Mouse (Mus musculus): ENCODE measurements around the gene Phtf2. TPM values are rescaled to one million over a fixed set of nuclear protein-coding genes. Genes with fewer than 3 reads are reported as not detected.
"Not testable (repeated sequence)": the region's sequence is repeated elsewhere in the genome, so short reads cannot be mapped to it uniquely, and the experiment has no call there.

Gene Phtf2
- polyA plus RNA-seq, 1 experiment: 1.1 TPM

DNA sequence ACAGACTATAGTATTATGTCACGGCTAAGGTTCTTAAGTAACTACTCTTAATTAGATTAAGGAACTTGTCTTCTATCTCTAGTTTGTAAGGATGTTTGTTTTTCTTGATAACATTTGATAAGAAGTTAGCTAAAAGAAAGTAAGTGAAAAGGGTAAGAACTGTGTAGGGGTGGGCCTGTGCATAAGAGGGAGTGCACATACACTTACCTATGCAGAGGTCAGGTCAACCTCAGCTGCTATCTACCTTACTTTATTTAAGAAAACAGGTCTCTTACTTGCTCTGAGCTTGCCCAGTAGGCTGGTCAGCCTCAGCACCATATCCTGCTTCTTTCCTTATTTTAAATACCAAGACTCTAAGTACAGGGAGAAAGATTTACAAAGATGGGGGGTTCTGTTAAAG, 100.8 kb downstream of the Phtf2 start:
- 97% methylated on average over 1 of the region's 1 CpGs for whole genome bisulfite sequencing

DNA sequence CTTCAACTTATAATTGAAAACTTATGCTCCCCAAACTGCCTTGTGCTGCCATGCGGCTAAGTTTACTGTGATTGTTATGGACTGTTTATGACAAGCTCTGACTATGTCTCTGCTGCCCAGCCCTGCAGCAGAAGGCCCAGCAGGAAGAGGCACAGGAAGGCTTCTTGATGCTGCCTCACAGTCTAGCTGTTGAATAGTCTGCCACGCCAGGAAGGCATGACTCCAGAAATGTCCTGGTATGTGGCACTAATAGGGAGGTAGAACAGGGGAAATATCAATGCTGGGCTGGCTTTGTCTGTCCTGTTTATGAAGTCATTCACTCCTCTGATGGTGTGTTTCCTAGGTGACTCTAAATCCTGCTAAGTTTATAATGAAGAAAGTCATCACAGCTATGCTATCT, 102.7 kb downstream of the Phtf2 start:
- no peak for DNase-seq (ENCODE audit: low read depth, low spot score)
- WGBS: 69% methylated on average over 2 of the region's 2 CpGs

More for the DNA sequence above, 100.8 kb downstream of the Phtf2 start:
- no peak for DNase-seq (ENCODE audit: low read depth, low spot score)

DNA sequence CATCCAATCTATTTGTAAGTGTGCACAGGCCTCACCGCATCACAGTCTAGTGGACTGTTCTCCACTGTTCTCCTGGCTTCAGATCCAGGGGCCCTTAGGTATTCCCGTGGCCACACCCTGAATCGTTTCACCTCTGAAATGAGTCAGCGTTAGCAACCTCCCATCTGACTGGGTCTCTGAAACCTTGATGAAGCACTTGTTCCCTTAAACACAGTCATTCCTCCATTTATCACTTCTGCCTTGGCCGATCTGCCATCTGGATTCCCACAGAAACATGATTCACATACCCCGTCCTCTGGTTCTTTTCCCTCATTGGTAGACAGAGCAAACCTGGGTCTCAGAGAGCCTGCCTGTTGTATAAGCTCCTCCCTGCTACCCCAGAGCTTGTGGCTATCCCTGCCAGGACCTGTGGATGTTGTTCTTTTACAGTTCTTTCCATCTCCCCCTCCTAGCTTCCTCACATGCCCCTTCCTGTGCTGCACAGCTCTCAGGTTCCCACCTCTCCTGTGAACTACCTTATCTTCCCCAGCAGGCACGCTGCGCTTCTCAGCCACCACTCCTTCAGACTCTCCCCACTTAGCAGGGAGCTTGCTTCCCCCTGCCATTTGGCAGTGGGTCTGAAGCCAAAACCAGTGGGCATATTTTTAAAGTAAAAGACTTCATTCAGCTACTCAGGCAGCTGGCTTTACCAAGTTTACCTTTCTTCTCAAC, 103.5 kb downstream of the Phtf2 start:
- WGBS: 79% methylated on average over 8 of the region's 8 CpGs
- DNase-seq (ENCODE audit: low read depth, low spot score): no peak

DNA sequence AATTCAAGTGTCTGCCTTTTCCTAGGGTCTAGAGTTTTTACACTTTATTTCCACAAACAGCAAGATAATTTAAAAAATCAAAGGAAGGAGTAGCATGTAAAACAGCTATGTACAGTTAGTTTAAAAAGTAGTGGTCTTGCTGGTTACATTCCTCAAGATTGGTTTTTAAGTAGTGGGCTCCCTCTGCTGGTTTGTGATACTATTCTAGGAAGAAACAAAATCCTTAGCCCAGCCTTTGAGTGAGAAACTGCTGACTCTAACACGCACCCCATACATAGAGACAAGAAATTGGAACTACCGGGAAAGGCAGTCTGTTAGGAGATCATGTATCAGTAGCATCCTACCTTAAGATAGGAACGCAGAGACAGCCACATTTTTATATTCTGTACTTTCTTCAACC, 108.6 kb downstream of the Phtf2 start:
- no peak for DNase-seq (ENCODE audit: low read depth, low spot score)
- 69% methylated on average over 3 of the region's 3 CpGs for WGBS

DNA sequence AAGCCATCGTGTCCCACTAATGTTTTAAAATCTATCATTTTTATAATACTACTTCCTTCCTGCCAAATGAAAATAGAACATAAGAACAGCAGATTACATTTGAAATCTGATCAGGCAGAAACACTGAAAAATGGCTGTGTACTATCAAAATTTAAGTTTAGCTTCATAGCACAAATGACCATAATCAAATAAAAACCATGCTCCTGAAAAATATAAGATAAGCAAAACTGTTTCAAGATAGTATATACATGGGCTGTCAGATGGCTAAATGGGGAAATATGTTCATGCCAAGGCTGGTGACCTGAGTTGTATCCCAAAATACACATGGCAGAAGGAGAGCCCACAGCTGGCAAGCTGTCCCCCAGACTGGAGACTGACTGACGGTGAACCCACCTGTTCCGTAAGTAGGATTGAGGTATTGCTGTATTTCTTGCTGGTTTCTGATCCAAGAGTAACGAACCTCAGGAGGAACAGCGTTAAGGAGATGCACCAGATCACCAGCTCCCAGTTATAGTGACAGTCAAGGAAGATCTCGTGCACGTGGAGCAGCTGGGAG, 116.5 kb downstream of the Phtf2 start:
- no peak for DNase-seq (ENCODE audit: low read depth, low spot score)
- WGBS: 91% methylated on average over 7 of the region's 7 CpGs

DNA sequence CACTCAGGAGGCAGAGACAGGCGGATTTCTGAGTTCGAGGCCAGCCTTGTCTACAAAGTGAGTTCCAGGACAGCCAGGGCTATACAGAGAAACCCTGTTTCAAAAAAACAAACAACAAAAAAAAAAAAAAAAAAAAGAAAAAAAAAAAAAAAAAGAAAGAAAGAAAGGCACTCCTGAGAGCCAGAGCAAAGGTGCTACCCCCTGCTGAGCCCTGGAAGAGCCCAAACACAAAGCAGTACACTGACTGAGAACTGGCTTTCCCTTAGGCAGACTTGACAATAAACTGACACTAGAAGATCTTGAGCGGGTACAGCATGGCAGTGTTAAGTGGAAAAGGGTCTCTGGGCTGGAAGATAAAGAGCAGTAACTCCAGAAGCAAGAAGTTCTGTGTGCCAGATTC, 119.5 kb downstream of the Phtf2 start:
- WGBS: 96% methylated on average over 3 of the region's 3 CpGs

DNA sequence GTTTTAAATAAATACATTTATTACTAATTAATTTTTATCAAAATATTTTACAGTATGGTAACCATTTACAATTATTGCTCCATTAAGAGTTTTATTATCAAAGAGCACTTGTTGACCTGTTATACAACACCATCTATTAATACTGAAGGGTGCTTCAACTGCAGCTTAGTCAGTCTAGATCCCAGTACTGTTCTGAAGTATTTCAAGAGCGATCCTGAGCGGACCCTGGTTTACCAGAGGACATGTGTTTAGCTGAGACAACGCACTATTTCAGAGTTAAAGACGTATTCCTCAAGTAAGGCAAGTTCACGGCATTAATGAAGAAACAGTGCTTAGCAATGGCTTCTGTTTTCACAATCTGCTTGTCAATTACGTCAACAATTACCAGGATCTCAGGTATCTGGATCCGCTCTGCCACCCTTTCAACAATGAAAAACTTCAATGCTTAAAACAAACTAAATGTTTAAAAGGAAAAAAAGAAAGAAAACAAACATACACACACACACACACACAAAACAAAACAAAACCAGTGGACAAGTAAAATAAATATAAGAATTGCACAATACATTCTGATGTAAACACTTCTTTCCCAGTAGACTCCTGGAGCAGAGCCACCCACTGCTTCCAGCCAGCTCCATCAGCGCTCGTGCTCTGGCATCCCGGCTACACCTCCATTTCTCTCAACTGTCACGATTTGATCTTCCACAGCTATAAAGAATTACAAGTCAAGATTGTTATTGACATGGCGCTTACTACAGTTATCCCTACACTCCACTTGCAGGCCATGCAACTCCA, 121.4 kb downstream of the Phtf2 start:
- 90% methylated on average over 12 of the region's 12 CpGs for WGBS
- DNase-seq (ENCODE audit: low read depth, low spot score): no peak

More for the DNA sequence above, 119.5 kb downstream of the Phtf2 start:
- DNase-seq (ENCODE audit: low read depth, low spot score): not testable (repeated sequence)

DNA sequence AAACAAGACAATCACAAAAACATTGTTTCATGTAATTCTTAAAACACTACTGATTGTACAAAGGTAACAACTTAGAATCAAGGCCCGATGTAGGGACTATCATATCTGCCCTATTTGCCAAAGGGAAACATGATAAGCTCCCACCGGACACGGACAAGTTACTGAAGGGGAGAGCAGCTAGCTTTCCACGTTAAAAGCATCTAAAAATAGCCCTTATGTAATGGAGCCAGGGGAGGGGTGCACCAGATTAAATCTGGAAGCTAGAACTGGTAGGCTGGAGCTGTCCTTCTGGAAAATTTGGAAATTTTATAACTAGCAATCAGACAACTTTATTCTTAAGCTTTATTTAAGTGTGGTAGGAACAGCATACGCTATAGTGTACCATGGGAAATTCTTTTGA, 122.2 kb downstream of the Phtf2 start:
- no peak for DNase-seq (ENCODE audit: low read depth, low spot score)
- whole genome bisulfite sequencing: 78% methylated on average over 5 of the region's 5 CpGs

DNA sequence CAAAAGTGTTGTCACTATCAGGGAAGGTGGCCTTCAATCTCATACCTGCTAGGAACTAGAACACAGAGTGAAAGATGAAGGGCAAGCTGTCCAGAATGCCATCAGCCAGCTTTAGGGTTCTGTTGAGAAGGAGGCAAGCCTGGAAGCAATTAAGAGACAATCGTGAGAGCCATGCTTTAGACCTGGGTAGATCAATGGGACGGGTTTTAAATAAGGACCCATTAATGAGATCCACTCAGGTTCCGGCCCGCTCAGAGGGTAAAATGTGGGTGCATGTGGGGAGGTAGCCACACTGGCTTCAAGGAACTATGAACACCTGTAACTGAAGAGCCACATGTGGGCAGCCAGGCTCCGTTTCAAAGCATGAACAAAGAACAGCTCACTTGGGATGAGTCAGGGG, 128.0 kb downstream of the Phtf2 start:
- no peak for DNase-seq (ENCODE audit: low read depth, low spot score)
- WGBS: 76% methylated on average over 5 of the region's 5 CpGs

DNA sequence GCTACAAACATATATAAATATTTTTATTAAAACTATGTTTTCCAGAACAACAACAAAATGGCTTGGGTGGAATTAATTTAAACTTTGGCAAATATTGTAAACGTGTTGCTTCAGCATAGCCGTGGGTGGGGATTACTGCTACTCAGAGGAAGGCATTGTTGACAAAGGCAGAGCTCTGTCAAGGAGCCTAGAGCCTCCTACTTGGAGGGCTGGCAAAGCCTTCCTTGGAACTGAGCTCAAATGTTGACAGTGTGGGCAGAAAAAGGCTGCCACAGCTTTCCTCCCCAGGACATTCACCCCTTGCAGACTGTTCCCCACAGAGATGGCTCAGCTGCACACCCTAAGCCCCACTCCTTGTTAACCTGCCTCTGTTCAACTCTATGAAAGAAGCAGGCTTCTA, 128.8 kb downstream of the Phtf2 start:
- WGBS: 14% methylated on average over 2 of the region's 2 CpGs
- no peak for DNase-seq (ENCODE audit: low read depth, low spot score)

DNA sequence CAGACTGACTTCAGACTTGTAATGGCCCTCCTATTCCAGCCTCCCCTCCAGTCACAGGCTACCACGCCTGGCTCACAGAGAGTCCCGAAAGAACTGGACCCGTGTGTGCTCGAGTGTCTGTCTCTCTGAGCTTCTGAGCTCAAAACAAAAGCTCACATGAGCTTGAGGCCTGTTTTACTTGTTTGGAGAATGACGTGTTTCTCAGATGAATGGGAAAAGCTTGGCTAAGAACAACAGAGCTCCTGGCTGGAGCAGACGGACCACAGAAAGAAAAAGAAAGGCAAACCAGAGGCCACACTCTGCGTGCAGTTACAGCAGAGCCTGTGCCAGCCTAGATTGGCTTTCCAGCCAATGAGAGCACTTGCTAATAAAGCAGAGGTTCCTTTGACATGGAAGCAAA, 130.2 kb downstream of the Phtf2 start:
- no peak for DNase-seq (ENCODE audit: low read depth, low spot score)
- 58% methylated on average over 7 of the region's 7 CpGs for WGBS

DNA sequence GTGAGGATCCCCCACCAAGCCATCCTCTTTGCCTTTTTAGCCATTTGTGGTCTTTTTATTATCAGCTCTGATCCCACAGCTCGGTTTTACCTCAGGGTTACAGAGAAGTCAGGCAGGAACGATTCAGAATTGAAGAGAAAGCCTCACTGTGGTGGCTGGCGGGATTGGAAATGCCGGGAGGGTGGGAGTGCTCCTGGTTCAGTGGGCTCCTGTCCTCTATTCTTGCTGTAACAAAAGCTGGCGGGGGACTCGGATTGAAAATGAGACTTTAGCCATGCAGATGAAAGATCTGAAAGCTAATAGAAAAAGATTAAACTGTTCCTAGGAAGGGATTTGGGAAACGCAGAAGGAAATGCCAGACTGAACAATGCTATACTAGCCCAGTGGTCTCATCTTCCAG, 130.9 kb downstream of the Phtf2 start:
- DNase-seq (ENCODE audit: low read depth, low spot score): no peak
- 85% methylated on average over 7 of the region's 7 CpGs for WGBS

DNA sequence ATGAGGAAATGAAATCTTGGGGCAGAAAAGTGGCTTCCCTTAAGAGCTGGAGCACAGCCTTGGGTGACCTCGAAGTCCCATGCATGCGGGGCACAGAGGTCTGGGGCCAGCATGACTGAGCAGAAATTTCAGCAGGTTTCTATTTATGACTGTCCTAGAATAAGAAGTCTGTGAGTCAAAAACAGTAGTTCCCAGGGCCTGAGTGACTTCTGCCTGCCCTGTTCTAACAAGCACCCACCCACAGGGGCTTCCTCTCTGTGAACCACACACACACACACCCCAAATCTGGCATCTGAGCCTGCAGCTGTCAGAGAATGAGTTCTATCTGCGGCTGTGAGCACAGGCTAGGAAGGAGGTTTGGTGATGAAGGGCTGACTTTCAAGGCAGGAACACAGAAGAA, 132.4 kb downstream of the Phtf2 start:
- 72% methylated on average over 3 of the region's 3 CpGs for WGBS
- DNase-seq (ENCODE audit: low read depth, low spot score): no peak

DNA sequence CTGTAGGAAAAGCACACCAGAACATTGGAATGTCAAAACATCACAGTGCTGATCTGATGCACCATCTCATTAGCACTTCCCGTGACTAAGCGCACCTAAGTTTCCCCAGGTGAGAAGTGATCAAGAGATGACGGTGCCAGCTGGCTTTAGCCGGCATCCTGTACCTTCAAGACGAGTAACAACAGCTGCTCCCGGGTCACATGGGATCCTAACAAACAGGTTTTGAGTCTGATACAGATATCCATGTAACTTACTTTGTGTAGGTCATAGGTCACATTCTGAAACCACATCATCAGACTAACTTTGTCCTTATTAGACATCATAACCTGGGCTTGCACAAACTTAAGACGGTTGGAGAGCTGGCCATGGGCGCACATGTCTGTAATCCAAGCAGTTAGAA, 133.1 kb downstream of the Phtf2 start:
- 80% methylated on average over 8 of the region's 8 CpGs for WGBS
- no peak for DNase-seq (ENCODE audit: low read depth, low spot score)

DNA sequence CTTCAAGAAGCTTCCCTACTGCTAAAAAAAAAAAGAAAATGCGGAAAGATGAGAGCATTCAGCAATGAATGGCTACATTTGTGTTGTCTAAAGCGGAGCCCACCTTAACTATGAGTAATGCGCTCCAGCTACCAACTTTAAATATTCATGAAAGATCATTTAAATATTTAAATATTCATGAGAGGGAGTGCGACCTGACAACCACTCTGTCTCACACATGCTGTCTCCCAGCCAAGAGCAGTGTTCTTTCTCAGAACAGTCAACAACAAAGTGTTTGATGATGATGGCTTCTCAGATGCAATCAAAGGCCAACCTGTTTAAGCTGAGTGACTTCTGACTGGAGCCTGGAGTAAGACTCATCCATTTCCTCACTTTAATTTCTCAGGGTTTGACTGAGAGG, 133.8 kb downstream of the Phtf2 start:
- DNase-seq (ENCODE audit: low read depth, low spot score): no peak
- 90% methylated on average over 4 of the region's 4 CpGs for WGBS

DNA sequence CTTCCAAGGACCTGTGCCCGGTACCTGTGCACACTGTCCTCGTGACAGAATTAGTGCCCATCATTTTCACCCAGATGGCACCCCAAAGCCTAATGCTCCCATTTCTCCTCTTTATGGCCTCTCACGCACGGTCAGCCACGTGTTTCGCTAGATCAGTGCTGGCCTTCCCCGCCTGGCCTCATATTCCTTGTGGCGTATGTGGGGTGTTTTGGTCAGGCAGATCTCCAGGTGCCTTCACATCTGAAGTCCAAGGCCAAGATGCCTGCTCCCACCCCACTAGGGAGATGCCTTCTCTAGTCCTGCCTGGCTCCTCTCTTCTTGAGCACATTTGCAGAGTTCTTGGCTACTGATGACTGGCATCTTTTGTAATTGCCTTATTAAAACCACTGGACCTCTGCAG, 140.0 kb downstream of the Phtf2 start:
- 95% methylated on average over 8 of the region's 8 CpGs for WGBS
- no peak for DNase-seq (ENCODE audit: low read depth, low spot score)

DNA sequence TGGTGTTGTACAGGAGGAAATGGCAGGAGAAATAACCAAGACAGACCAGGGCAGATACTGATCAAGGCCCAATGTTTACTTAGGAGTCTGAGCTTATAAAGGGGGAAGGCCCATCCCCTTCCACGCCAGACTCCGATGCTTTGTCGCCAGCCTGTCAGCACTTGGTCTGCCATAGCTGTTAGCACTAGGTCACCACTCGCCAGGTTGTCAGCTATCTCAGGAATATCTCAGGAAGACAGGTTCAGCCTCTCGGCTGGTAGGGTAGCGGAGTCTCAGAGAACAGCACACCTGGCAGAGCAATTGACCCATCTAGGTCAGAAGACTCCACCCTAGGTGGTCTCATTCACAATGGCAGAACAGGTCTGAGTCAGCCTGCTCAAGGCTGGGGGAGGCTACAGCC, 140.7 kb downstream of the Phtf2 start:
- 57% methylated on average over 6 of the region's 6 CpGs for WGBS
- no peak for DNase-seq (ENCODE audit: low read depth, low spot score)

DNA sequence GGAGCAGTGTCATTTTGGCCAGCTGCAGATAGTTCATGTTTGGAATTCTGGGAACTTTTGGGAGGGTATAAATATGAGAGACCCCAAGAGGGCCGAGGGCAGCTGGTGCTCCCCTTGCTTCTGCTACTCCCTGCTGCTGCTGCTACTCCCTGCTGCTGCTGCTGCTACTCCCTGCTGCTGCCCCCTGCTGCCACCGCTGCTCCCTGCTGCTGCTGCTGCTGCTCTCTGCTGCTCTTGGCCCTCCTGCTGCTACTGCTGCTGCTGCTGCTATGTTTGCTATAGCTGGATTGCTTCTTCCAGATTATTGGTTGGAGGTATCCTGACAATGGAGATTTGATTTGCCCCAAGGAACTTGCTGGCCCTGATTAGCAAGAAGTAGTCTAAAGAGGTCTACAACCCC, 143.1 kb downstream of the Phtf2 start:
- 43% methylated on average over 2 of the region's 2 CpGs for WGBS
- no peak for DNase-seq (ENCODE audit: low read depth, low spot score)

DNA sequence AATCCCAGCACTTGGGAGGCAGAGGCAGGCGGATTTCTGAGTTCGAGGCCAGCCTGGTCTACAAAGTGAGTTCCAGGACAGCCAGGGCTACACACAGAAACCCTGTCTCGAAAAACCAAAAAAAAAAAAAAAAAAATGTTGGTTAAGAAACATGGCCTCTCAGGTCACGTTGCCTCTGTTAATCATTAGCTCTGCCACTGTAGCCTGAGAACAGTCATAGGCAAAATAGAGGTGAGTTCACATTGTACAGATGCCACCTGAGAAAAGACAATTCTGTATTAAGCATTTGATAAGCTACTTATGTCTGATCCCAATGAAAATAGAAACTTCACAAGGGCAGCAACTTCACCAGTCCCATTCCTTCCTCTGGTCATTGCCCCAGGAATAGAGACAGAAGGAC, 158.7 kb downstream of the Phtf2 start:
- WGBS: 72% methylated on average over 4 of the region's 4 CpGs
- DNase-seq (ENCODE audit: low read depth, low spot score): not testable (repeated sequence)

DNA sequence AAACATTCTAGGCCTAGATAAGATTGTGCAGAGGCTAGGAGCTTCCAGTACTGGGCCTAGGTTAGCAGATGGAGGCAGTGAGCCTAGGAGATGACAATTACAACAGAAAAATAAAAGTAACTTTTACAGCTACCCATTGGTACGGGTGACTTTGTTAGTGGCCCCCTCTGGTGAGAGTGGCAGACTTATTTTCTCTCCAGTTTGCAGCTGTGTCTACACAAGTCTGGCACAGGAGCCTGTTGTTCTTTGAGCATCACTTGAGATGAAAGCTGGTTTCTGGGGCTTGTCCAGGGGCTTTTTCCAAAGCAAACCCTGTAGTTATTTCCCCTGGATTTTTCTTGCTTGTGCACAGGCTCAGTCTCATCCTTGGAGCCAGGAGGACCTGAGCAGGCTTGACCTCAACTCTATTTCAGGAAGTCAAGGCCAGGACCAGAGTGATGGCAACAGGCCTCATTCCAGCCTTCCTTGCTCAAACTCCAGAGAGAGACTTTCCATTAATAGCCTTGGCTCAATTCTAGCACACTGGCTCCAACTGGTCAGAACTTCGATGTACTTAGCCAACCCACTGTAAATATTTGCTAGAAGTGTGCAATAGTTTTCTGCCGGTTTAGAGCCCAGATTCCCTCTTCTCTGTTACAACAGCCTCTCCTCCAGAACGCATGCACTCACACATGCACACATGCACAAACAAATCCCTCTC, 161.6 kb downstream of the Phtf2 start:
- 29% methylated on average over 4 of the region's 4 CpGs for WGBS
- no peak for DNase-seq (ENCODE audit: low read depth, low spot score)

All from large intestine, adult 2 months (tissue).